Mouse (Mus musculus) adrenal gland, adult (tissue): ENCODE data around the gene Hspb3.

Experiments used
- DNase-seq, 2 experiments: peaks; one replicate each; pipeline ENCODE4 v3.0.0; 2022 to 2023; ENCODE audit warnings: low spot score in 1 of 2; ENCODE audit not compliant: inconsistent age in 2 of 2

The Hspb3 gene

GRCm38 (mm10) chr13:113663151-113663779 is at the start of gene Hspb3:
TSS of gene Hspb3 (minus strand) at chr13:113663676.
- peak; percentile 40 to 68 for DNase-seq

- DNase-seq: no peak
Measured at GRCm38 (mm10) chr13:113713186-113713585, 49.7 kb upstream of the Hspb3 start.

- no peak for DNase-seq
Measured at GRCm38 (mm10) chr13:113706183-113706582, 42.7 kb upstream of the Hspb3 start.

- no peak for DNase-seq
Measured at GRCm38 (mm10) chr13:113701185-113701584, 37.7 kb upstream of the Hspb3 start.

- DNase-seq: no peak
Measured at GRCm38 (mm10) chr13:113699928-113700327, 36.5 kb upstream of the Hspb3 start.

- DNase-seq: no peak
Measured at GRCm38 (mm10) chr13:113699415-113699873, 36.0 kb upstream of the Hspb3 start.

GRCm38 (mm10) chr13:113696838-113697321 is 33.4 kb upstream of the Hspb3 start:
- DNase-seq: no peak

- peak; percentile 27 to 78 for DNase-seq
Measured at GRCm38 (mm10) chr13:113693383-113693782, 29.9 kb upstream of the Hspb3 start.

- no peak for DNase-seq
Measured at GRCm38 (mm10) chr13:113691644-113692043, 28.2 kb upstream of the Hspb3 start.

- DNase-seq: no peak
Measured at GRCm38 (mm10) chr13:113689883-113690282, 26.4 kb upstream of the Hspb3 start.

- peak; percentile 18 to 69 for DNase-seq
Measured at GRCm38 (mm10) chr13:113686691-113687121, 23.2 kb upstream of the Hspb3 start.

GRCm38 (mm10) chr13:113682821-113683220 is 19.3 kb upstream of the Hspb3 start:
- no peak for DNase-seq

GRCm38 (mm10) chr13:113680646-113681045 is 17.2 kb upstream of the Hspb3 start:
- no peak for DNase-seq

- DNase-seq: peak; percentile 17 to 78
Measured at GRCm38 (mm10) chr13:113669459-113670077, 6.1 kb upstream of the Hspb3 start.

- no peak for DNase-seq
Measured at GRCm38 (mm10) chr13:113663883-113664282, 407 bp upstream of the Hspb3 start.

GRCm38 (mm10) chr13:113661826-113662271 is 1.6 kb downstream of the Hspb3 start:
- DNase-seq: no peak

- no peak for DNase-seq
Measured at GRCm38 (mm10) chr13:113660576-113661310, 2.7 kb downstream of the Hspb3 start.

GRCm38 (mm10) chr13:113657204-113657603 is 6.3 kb downstream of the Hspb3 start:
- DNase-seq: no peak

- no peak for DNase-seq
Measured at GRCm38 (mm10) chr13:113656639-113657038, 6.8 kb downstream of the Hspb3 start.

- DNase-seq: no peak
Measured at GRCm38 (mm10) chr13:113655511-113655910, 8.0 kb downstream of the Hspb3 start.

GRCm38 (mm10) chr13:113640944-113641597 is 22.4 kb downstream of the Hspb3 start:
- no peak for DNase-seq
